Mouse (Mus musculus) kidney, adult 9 months (tissue): ENCODE measurements around the gene Xylt1.

Experiments
- DNase-seq: peaks from one replicate; pipeline ENCODE4 v3.0.0; 2022

The Xylt1 gene

DNA sequence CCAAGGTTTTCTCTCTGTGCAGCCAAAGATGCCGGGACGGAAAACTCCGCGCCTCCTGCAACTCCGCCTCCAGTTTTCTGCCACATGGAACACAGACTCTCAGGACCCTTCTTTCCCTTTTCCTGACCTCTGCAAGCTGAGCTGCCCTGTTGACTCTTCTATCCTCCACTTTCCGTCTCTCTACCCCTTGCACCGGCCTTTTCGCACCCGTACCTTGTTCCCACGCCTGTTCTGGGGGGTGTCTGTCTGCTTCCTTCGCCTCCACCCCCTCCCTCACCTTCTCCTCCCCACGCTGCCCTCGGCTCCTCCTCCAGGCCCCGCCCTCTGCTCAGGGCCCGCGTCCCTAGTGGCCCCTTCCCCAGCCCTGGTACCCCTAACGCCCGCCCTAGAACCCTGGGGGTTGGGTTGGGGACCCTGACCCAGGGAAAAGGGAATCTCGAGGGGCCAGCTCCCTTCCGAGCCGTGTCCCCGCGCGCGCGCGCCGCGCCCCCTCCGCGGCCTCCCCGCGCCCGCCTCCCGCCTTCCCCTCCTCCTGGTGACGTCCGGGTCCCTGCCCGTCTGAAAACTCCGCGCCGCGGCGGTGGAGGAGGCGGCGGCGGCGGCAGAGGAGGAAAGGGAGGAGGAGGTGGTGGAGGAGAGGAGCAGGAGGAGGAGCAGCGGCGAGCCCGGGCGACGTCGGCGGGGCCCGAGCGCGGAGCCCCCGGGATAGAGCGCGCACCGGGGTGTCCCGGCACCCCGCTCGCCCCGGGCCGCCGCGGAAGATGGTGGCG lies at the start of gene Xylt1:
Gene Xylt1 (plus strand): TSS at position 562 of the 770 bp plus-strand sequence.
- peak; percentile 86 for DNase-seq

GRCm38 (mm10) chr7:117333936-117334335 lies 46.8 kb upstream of the Xylt1 start:
- no peak for DNase-seq

GRCm38 (mm10) chr7:117356316-117356715 lies 24.5 kb upstream of the Xylt1 start:
- DNase-seq: no peak

- DNase-seq: no peak
Measured at GRCm38 (mm10) chr7:117357425-117358194, 23.2 kb upstream of the Xylt1 start.

DNA sequence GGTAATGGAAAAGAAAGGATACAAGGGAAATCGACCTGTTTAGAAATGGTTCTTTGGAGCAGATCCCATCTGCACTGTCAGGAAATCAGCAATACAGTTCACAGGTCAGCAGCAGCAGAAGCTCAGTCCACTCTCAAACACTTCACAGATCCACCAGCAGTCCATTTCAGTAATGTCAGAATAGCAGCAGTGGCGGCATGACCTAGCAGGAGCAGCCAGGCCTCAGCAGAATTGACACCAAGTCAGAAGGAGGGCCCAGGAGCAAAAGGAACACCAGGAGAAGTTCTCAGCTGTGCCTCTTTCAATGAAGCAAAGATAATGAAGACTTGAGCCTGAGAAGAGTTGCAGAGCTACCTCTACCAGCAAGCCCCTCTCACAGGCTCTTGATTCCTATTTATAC lies 19.5 kb upstream of the Xylt1 start:
- no peak for DNase-seq

- DNase-seq: peak; percentile 3
Measured at GRCm38 (mm10) chr7:117362493-117362892, 18.3 kb upstream of the Xylt1 start.

- no peak for DNase-seq
Measured at GRCm38 (mm10) chr7:117368647-117369289, 12.0 kb upstream of the Xylt1 start.

DNA sequence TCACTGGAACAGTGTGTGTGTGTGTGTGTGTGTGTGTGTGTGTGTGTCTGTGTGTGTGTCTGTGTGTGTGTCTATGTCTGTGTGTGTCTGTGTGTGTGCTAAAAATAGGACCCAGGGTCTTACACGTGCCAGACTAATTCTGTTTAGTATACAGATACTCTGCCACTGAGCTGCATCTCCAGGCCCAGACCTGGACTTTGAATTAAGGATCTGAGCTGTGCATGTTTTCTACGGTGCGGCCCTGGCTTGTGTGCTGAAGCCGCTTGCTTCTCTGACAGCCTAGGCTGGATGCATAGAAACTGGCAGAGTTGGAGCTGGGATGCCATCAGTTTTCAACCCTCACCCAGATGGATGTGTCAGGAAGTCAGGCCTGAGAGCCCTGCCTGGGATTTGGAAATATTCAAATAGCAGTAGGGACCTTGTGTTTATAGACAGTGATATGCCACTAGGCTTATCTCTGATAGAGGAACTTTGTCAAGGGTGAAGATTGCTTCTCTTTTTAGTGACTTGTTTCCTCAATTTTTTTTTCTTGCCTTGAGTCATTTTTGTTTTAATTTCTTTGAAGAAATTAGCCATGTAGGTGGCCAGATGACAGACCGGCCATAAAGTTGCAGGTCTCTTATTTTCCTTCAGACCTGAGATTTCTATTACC lies 11.4 kb upstream of the Xylt1 start:
- DNase-seq: no peak

DNA sequence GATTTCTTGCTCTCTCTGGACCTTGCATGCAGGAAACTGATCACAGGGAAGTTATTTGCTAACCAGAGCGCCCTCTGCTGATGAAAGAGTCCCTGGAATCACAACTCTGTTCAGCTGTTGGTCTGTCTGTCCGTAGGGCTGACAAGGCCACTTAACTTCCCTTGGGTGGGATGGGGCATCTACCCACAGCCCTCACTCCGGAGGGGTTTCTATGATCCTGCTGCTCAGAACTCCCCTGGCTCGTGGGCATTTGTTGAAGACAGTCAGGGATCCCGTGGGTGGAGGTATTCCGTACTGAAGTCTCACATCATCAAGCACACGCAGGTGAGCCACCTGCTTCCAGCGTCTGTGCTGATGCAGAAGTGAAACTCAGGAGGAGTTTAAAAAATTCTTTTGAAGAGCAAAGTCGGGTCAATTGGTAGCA lies 4.9 kb upstream of the Xylt1 start:
- DNase-seq: peak; percentile 72

GRCm38 (mm10) chr7:117377138-117377537 lies 3.6 kb upstream of the Xylt1 start:
- DNase-seq: no peak

- DNase-seq: no peak
Measured at GRCm38 (mm10) chr7:117380036-117380417, 752 bp upstream of the Xylt1 start.

GRCm38 (mm10) chr7:117381188-117381981 lies 606 bp downstream of the Xylt1 start:
- DNase-seq: no peak

- no peak for DNase-seq
Measured at GRCm38 (mm10) chr7:117382006-117382405, 1.2 kb downstream of the Xylt1 start.

GRCm38 (mm10) chr7:117383147-117383940 lies 2.6 kb downstream of the Xylt1 start:
- peak; percentile 80 for DNase-seq

DNA sequence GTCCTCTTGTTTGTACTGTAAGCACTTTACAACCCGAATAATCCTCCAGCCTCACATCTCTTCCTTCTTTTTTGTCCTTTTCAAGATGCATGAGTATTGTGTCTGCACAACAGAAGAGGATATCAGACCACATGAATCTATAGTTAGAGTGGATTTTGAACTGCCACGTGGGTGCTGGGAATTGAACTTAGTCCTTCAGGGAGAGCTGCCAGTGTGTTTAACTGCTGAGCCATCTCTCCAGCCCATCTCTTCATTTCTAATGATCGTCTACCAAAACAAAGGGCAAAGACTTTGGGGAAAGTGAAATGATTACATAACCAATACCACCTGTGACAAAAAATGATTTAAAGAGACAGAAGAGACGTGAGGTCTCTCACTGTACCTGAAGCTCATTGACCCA lies 5.6 kb downstream of the Xylt1 start:
- peak; percentile 91 for DNase-seq

- DNase-seq: peak; percentile 72
Measured at GRCm38 (mm10) chr7:117388284-117388988, 7.7 kb downstream of the Xylt1 start.

DNA sequence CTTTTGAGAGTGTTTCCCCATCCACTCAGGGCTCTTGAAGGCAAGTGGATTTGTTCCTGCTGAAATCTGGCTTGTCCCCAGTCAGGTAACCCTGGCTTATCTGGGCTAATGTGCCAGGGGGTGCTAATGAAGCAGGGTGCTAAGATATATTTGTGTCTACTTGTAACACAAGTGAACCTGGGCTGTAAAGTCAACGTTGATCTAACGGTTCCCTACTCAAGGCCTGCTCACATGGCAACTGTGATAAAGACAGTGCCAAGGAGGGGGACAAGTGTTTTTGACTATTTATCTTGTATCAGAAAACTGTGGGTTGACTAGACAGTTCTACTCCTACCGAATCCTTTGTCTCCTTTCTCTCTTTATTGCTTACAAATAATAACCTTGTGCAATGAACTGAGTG lies 8.3 kb downstream of the Xylt1 start:
- no peak for DNase-seq

- no peak for DNase-seq
Measured at GRCm38 (mm10) chr7:117392863-117393569, 12.2 kb downstream of the Xylt1 start.

GRCm38 (mm10) chr7:117393976-117394375 lies 13.2 kb downstream of the Xylt1 start:
- DNase-seq: peak; percentile 57

DNA sequence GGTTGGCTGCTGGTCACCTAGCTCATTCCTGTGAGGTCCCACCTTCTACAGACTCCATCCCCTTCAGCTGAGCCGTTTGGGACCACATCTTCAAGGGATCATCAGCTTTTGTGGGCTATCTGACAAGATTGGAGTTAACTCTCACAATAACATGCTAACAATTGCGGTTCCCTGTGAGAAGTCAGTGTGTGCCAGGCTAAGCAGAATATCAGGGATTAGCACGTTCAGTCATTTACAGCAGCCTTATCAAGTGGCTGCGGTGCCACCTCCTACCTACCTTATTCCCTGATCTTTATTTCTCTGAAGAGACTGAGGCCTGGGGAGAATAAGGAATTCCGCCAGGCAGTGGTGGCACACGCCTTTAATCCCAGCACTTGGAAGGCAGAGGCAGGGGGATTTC lies 13.6 kb downstream of the Xylt1 start:
- DNase-seq: no peak
